Mouse (Mus musculus) mature B cell (primary cell): Measurements from ENCODE around the gene Sgtb.

Source experiments
- in situ Hi-C: fragments of 300-500 bp; cut with MboI; formaldehyde crosslinking; loops from 2 replicates; pipeline ENCODE4 v1.14.3; 2019

The Sgtb gene

DNA sequence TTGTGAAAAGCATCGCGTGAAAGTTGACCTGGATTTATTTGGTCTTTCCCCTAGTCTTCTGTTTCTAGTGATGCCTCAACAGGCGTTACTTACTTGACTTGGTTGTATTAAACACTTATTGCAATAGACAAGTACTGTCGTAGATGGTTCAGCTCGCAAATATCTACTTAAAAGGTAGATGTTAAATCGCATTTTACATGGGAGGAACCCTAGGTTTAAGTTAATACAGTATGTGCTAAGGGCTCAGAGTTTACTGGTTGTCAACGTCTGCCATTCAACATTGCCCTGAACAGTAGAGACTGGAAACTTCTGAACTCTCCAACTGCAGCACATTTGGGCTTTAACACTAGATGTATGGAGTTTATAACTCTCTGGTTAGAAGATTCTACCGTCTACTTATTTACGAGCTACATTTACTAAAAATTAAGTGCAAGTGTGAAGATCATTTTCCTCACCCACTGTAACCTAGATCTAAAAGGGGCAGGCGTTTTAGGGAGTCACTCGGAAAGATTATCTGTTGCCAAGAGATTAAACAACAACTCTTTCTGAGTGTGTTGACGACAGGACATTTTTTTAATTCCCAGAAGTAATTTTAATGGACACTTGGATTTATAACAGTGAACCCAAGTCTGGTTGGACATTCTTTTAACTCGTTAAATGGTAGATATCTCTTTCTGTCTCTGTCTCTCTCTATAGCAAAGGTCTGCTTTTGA lies 69.8 kb downstream of the Sgtb start:
- in situ Hi-C loops, result no loop called here

GRCm38 (mm10) chr13:104187357-104187756 lies 77.8 kb downstream of the Sgtb start:
- in situ Hi-C loops, result no loop called here
